Mouse (Mus musculus) embryonic fibroblast, embryonic 13.5 days (primary cell): ENCODE measurements around the gene Cops7a.

ENCODE experiments used
- CTCF ChIP-seq: IDR thresholded peaks from 2 replicates; pipeline ENCODE4 v1.5.1; 2011; ENCODE audit warnings: mild to moderate bottlenecking, control low read depth, low read length, moderate library complexity, borderline replicate concordance; ENCODE audit not compliant: insufficient read depth
- POLR2A ChIP-seq: IDR thresholded peaks from 2 replicates; pipeline ENCODE4 v1.6.1; 2011; ENCODE audit warnings: low read depth, mild to moderate bottlenecking, control low read depth, low read length, moderate library complexity

DNA sequence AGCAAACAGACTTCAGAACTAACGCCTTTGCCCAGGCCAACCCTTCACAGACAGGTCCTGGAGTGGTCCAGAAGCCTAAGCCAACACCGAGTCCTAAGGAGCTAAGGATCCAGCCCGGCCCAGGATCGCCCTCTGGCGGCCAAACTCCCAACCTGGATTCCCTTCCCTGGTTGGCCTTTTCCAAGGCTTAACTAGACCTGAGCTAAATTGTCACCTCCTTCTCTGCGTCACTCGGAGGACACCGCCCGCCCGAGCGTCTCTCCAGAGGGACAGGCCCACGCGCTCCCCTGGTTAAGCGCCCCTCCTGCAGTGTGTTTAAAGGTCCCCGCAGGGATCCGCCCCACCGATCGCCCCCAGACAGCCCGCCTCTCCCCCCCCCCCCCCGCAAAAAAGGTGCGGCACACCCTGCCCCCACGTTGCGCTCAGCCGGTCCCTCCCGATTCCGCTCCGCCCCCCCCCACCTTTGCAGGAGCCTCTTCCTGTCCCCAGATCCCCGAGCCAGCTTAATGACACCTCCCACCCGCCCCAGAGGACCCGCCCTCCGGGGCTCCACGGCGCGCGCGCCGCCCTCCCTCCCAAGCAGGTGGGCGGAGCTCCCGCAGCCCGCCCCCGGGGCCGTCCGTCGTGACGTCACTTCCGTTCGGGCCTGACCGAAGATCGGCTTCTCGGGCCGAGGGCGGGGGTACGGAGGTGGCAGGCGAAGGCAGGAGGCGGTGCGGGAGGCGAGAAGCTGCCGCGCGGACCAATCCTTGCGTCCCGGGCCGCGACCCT lies 34.4 kb downstream of the Cops7a start, which contains the start of gene Mlf2:
- TF ChIP-seq CTCF = peak; percentile 77
- TF ChIP-seq POLR2A = peak; percentile 96
